Mouse (Mus musculus): ENCODE measurements around the gene Stat5b. TPM values are rescaled to one million over a fixed set of nuclear protein-coding genes. Genes with fewer than 3 reads are reported as not detected.

Gene Stat5b
- polyA plus RNA-seq, 1 experiment from 2014 or later, result 17.9 TPM

DNA sequence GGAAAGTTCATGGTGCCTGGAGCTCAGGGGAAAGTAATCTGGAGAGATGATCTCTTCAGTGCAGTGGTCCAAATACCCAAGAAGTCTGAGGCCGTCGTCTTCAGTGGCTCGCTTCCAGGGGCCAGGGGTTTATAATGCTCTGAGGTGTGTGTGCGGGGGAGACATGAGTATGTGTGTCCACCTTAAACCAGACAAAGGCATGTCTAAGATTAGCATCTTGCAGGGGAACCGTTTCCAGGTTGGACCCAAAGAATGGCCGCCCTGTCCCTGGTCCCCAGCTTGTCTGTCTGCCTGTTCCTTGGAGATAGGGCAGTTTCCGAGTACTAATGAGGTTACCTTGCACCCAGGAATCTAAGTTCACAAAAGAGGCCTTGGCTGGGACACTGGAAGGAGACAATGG, 87.7 kb downstream of the Stat5b start, which contains the start of gene Hcrt:
Hcrt (minus strand) TSS at position 101 of the 400 bp plus-strand sequence.
- 86% methylated on average over 7 of the region's 7 CpGs for WGBS
- peaks cover 13% of the 10 kb centered on the region for H3K27me3 ChIP-seq (replicated peaks; ENCODE audit: insufficient read depth, low read length)
- DNase-seq (ENCODE audit: low spot score), result no peak
- H3K9ac ChIP-seq (replicated peaks; ENCODE audit: low read depth), result no peak within 1 kb of the TSS
- peak within 1 kb of the TSS; percentile 38 for H3K4me3 ChIP-seq (ENCODE audit: low read depth, low read length)
- H3K36me3 ChIP-seq (ENCODE audit: insufficient read depth, low read length), result no peaks in the 10 kb centered on the region
- H3K27ac ChIP-seq (ENCODE audit: low read length), result no peak within 1 kb of the TSS
- H3K9me3 ChIP-seq (ENCODE audit: low read length), result no peaks in the 10 kb centered on the region
- no peak for ATAC-seq
- TF ChIP-seq CTCF (IDR thresholded peaks at IDR 0.05), result no peak
- TF ChIP-seq EP300 (IDR thresholded peaks at IDR 0.05), result no peak
- peak within 1 kb of the TSS; percentile 62 for H3K4me2 ChIP-seq (replicated peaks; ENCODE audit: low read depth, low read length)
- no peaks in the 10 kb centered on the region for H3K4me1 ChIP-seq (ENCODE audit: insufficient read depth, low read depth, low read length)

DNA sequence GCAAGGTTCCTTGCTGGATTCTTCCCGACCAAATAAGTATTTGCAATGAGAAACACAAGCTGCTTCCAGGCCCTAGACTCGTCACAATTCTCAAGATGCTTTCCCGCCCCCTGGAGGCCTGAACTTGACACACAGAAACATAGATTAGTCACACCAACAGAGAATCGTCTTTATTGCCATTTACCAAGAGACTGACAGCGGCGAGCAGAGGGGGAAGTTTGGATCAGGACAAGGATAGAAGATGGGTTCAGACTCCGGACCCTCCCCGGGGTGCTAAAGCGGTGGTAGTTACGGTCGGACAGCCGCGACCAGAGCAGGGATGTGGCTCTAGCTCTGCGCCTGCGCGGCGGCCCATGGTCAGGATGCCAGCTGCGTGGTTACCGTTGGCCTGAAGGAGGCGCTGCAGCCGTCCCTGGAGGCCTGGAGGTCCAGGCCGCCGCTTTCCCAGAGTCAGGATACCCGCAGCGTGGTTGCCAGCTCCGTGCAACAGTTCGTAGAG, 88.9 kb downstream of the Stat5b start:
- peak; percentile 75 for TF ChIP-seq CTCF (IDR thresholded peaks at IDR 0.05)
- TF ChIP-seq EP300 (IDR thresholded peaks at IDR 0.05), result no peak
- ATAC-seq, result peak; percentile 79
- Histone ChIP-seq H3K9ac (replicated peaks; ENCODE audit: low read depth) (no peak overlapping the region), H3K4me2 (replicated peaks; ENCODE audit: low read depth, low read length) (peak overlapping the region; percentile 62), H3K9me3 (ENCODE audit: low read length) (no peaks in the 10 kb centered on the region), H3K4me3 (ENCODE audit: low read depth, low read length) (peak overlapping the region; percentile 38), H3K4me1 (ENCODE audit: insufficient read depth, low read depth, low read length) (no peaks in the 10 kb centered on the region), H3K36me3 (ENCODE audit: insufficient read depth, low read length) (no peaks in the 10 kb centered on the region), H3K27ac (ENCODE audit: low read length) (no peak overlapping the region), H3K27me3 (replicated peaks; ENCODE audit: insufficient read depth, low read length) (peaks cover 13% of the 10 kb centered on the region)
- peak; percentile 89 for DNase-seq (ENCODE audit: low spot score)
- under 1% methylated on average over 27 of the region's 27 CpGs for WGBS

DNA sequence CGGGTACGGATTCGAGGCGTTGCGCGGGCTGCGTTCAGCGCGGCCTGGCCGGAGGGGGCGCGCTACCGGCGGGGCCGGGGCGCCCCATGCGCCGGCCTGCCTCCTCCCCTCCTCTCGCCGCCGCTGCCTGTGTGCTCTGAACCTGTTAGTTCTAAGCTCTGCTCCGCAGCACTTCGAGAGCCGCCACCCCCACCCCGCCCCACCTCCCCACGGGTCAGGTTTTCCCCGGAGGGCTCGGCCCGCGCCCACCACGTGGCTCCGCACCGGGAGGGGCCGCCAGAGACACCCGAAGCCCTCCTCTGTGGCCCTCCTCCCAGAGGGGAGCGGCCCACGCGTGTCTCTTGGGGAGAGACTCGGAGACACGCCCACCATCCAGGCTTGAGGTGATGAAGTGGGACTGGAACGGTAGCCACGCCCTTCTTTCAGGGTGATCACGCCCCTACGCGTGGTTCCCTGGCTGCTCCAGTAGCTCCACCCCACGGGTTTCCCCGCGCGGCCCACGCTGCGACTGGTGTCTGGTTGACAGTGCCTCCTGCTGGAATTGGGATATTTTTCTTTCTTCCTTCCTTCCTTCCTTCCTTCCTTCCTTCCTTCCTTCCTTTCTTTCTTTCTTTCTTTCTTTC, 90.8 kb downstream of the Stat5b start, which contains the start of gene Kcnh4:
Kcnh4 (minus strand) TSS at position 332 of the 623 bp plus-strand sequence.
- peaks cover 13% of the 10 kb centered on the region for H3K27me3 ChIP-seq (replicated peaks; ENCODE audit: insufficient read depth, low read length)
- TF ChIP-seq CTCF (IDR thresholded peaks at IDR 0.05) (peak; percentile 40), EP300 (IDR thresholded peaks at IDR 0.05) (no peak)
- H3K4me2 ChIP-seq (replicated peaks; ENCODE audit: low read depth, low read length), result peak within 1 kb of the TSS; percentile 48
- no peak within 1 kb of the TSS for H3K4me3 ChIP-seq (ENCODE audit: low read depth, low read length)
- ATAC-seq, result peak; percentile 47
- 1% methylated on average over 28 of the region's 51 CpGs for WGBS
- no peaks in the 10 kb centered on the region for H3K9me3 ChIP-seq (ENCODE audit: low read length)
- H3K27ac ChIP-seq (ENCODE audit: low read length), result no peak within 1 kb of the TSS
- H3K4me1 ChIP-seq (ENCODE audit: insufficient read depth, low read depth, low read length), result no peaks in the 10 kb centered on the region
- peak; percentile 69 for DNase-seq (ENCODE audit: low spot score)
- H3K36me3 ChIP-seq (ENCODE audit: insufficient read depth, low read length), result no peaks in the 10 kb centered on the region
- no peak within 1 kb of the TSS for H3K9ac ChIP-seq (replicated peaks; ENCODE audit: low read depth)

DNA sequence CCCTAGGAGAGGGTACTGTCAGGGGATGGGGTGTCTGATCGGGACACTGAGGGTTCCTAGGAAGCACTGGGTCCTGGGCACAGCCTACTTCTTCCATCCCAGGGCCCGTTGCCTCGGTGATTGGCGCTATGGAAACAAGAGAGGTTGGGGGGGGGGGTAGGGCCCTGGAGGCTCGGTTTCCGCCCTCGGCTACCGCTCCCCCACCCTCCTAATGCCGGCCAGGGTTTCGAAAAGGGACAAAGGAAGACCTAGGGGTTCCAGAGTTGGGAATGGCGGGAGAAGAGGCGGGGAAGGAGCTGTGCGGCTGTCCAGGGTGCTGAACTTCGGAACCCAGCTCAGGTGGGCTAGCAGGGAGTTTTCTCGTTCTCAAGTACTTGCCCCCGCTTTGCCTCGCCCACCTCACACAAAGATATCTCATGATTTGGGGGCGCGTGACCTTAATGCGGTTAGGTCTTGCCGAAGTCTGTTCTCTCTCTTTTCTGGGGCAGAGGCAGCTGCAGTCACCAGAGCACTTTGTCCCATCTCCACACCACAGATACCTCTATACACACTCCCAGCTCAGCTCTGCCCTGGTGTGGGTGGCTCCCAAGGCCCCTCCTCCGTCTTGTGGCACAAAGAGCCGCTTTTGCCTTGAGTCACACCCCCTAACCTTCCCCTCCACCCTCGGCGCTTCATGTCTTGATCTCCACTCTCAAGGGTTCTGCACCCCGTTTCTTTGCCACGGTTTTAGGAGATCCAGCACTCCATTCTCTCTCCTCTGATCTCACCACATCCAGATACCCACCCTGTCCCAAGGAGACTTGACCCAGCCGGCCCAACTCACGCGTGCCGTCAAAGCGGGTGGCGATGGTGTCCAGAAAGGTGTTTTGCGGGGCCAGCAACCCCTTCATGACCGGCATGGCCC, 91.6 kb downstream of the Stat5b start:
- Histone ChIP-seq H3K9me3 (ENCODE audit: low read length) (no peaks in the 10 kb centered on the region), H3K27ac (ENCODE audit: low read length) (no peak overlapping the region), H3K4me1 (ENCODE audit: insufficient read depth, low read depth, low read length) (no peaks in the 10 kb centered on the region), H3K4me2 (replicated peaks; ENCODE audit: low read depth, low read length) (peak overlapping the region; percentile 48), H3K9ac (replicated peaks; ENCODE audit: low read depth) (no peak overlapping the region), H3K27me3 (replicated peaks; ENCODE audit: insufficient read depth, low read length) (peaks cover 13% of the 10 kb centered on the region), H3K36me3 (ENCODE audit: insufficient read depth, low read length) (no peaks in the 10 kb centered on the region), H3K4me3 (ENCODE audit: low read depth, low read length) (no peak overlapping the region)
- no peak for TF ChIP-seq EP300 (IDR thresholded peaks at IDR 0.05)
- TF ChIP-seq CTCF (IDR thresholded peaks at IDR 0.05), result no peak
- DNase-seq (ENCODE audit: low spot score) (peak; percentile 58), ATAC-seq (no peak)
- WGBS, result 3% methylated on average over 34 of the region's 35 CpGs

DNA sequence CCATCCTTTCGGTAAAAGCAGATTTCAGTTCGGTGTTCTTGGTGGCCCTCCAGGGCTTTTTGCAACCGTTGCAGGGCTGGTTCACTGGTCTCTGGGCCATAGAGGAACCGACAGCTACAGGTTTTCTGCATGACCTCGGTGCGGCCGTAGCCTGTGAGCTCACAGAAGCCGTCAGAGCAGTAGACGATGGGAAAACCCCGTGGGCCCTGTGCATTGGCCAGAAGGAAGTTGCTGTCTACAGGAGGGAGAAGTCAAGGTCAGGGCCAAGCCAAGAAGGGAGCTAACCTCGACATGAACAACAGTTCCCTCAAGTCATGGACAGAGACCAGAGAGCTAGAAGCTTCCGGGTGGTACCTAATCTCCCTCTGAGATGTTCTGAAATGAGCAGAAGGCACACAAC, 93.0 kb downstream of the Stat5b start:
- Histone ChIP-seq H3K4me1 (ENCODE audit: insufficient read depth, low read depth, low read length) (no peaks in the 10 kb centered on the region), H3K9ac (replicated peaks; ENCODE audit: low read depth) (no peak overlapping the region), H3K27ac (ENCODE audit: low read length) (no peak overlapping the region), H3K27me3 (replicated peaks; ENCODE audit: insufficient read depth, low read length) (peaks cover 13% of the 10 kb centered on the region), H3K4me2 (replicated peaks; ENCODE audit: low read depth, low read length) (no peak overlapping the region), H3K9me3 (ENCODE audit: low read length) (no peaks in the 10 kb centered on the region), H3K36me3 (ENCODE audit: insufficient read depth, low read length) (no peaks in the 10 kb centered on the region), H3K4me3 (ENCODE audit: low read depth, low read length) (no peak overlapping the region)
- no peak for DNase-seq (ENCODE audit: low spot score)
- no peak for ATAC-seq
- no peak for TF ChIP-seq CTCF (IDR thresholded peaks at IDR 0.05)
- TF ChIP-seq EP300 (IDR thresholded peaks at IDR 0.05), result no peak
- WGBS, result 79% methylated on average over 12 of the region's 12 CpGs

DNA sequence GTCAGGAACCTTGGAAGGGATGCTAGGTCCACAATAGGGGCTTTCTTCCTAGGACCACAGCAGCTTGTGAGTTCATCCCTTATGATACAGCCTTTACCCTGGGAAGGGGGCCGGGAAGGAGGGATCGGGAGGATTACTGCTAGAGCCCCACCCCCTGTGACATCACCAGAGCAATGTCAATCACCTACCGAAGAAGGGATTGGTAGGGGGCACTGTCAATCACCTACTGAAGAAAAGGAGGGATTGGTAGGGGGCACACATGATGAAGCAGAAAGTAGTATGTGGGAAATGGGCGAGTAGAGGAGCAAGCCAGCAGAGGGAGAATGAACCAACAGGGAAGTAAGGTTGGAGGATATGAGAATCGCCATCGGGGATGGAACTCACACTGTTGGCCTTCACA, 94.0 kb downstream of the Stat5b start:
- Histone ChIP-seq H3K9me3 (ENCODE audit: low read length) (no peaks in the 10 kb centered on the region), H3K36me3 (ENCODE audit: insufficient read depth, low read length) (no peaks in the 10 kb centered on the region), H3K4me1 (ENCODE audit: insufficient read depth, low read depth, low read length) (no peaks in the 10 kb centered on the region), H3K27me3 (replicated peaks; ENCODE audit: insufficient read depth, low read length) (peaks cover 13% of the 10 kb centered on the region), H3K4me3 (ENCODE audit: low read depth, low read length) (no peak overlapping the region), H3K9ac (replicated peaks; ENCODE audit: low read depth) (no peak overlapping the region), H3K27ac (ENCODE audit: low read length) (no peak overlapping the region), H3K4me2 (replicated peaks; ENCODE audit: low read depth, low read length) (no peak overlapping the region)
- no peak for TF ChIP-seq EP300 (IDR thresholded peaks at IDR 0.05)
- TF ChIP-seq CTCF (IDR thresholded peaks at IDR 0.05), result no peak
- ATAC-seq (no peak), DNase-seq (ENCODE audit: low spot score) (no peak)
- WGBS, result 60% methylated on average over 6 of the region's 6 CpGs
